Mouse (Mus musculus) E14TG2a.4 (cell line): ENCODE data around the gene Tram2.

Experiments used
- CTCF ChIP-seq: conservative IDR thresholded peaks from 2 replicates; pipeline ENCODE4 v1.5.1; 2014; ENCODE audit warnings: low read length
- POU5F1 ChIP-seq: IDR thresholded peaks from 2 replicates; pipeline ENCODE4 v1.6.1; 2014; ENCODE audit warnings: low read length, borderline replicate concordance

- no peak for TF ChIP-seq CTCF
- TF ChIP-seq POU5F1, result no peak
These were observed 98.5 kb downstream of the Tram2 start for GRCm38 (mm10) chr1:20980553-20980952.
